Mouse (Mus musculus): Measurements from ENCODE around the gene A430078G23Rik. TPM values are rescaled to one million over a fixed set of nuclear protein-coding genes. Genes with fewer than 3 reads are reported as not detected.
"Not testable (repeated sequence)": the region's sequence is repeated elsewhere in the genome, so short reads cannot be mapped to it uniquely, and the experiment has no call there.

Gene A430078G23Rik
- polyA plus RNA-seq, 1 experiment from 2014 or later, result not detected

DNA sequence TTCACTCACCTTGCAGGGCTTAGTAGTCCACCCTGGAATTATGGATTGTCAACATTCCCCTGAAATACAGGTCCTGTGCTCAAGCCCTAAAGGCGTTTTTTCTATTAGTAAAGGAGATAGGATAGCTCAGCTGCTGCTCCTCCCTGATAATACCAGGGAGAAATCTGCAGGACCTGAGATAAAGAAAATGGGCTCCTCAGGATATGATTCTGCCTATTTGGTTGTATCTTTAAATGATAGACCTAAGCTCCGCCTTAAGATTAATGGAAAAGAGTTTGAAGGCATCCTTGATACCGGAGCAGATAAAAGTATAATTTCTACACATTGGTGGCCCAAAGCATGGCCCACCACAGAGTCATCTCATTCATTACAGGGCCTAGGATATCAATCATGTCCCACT lies 12.5 kb upstream of the A430078G23Rik start:
- ATAC-seq; H3K4me3 ChIP-seq (ENCODE audit: low read depth, low read length); H3K4me1 ChIP-seq (ENCODE audit: control insufficient read depth, insufficient read depth, low read length); H3K9ac ChIP-seq (ENCODE audit: low read depth, low read length); H3K9me3 ChIP-seq (replicated peaks; ENCODE audit: control insufficient read depth, low read length, poor library complexity, severe bottlenecking); H3K36me3 ChIP-seq (ENCODE audit: control insufficient read depth, insufficient read depth, low read length); H3K27ac ChIP-seq (ENCODE audit: low read length); H3K27me3 ChIP-seq (ENCODE audit: control insufficient read depth, insufficient read depth, low read depth, low read length); H3K4me2 ChIP-seq (ENCODE audit: low read length): not testable (repeated sequence)
- WGBS, result 96% methylated on average over 2 of the region's 3 CpGs

GRCm38 (mm10) chr8:3345337-3345736 lies 7.9 kb upstream of the A430078G23Rik start:
- Histone ChIP-seq H3K9ac (ENCODE audit: low read depth, low read length) (no peak overlapping the region), H3K4me2 (ENCODE audit: low read length) (no peak overlapping the region), H3K4me1 (ENCODE audit: control insufficient read depth, insufficient read depth, low read length) (no peaks in the 10 kb centered on the region), H3K9me3 (replicated peaks; ENCODE audit: control insufficient read depth, low read length, poor library complexity, severe bottlenecking) (no peaks in the 10 kb centered on the region), H3K36me3 (ENCODE audit: control insufficient read depth, insufficient read depth, low read length) (no peaks in the 10 kb centered on the region), H3K27me3 (ENCODE audit: control insufficient read depth, insufficient read depth, low read depth, low read length) (no peaks in the 10 kb centered on the region), H3K4me3 (ENCODE audit: low read depth, low read length) (no peak overlapping the region), H3K27ac (ENCODE audit: low read length) (no peak overlapping the region)
- ATAC-seq, result no peak
- WGBS, result 97% methylated on average over 6 of the region's 6 CpGs

GRCm38 (mm10) chr8:3346691-3347413 lies 6.4 kb upstream of the A430078G23Rik start:
- no peak for ATAC-seq
- Histone ChIP-seq H3K36me3 (ENCODE audit: control insufficient read depth, insufficient read depth, low read length) (no peaks in the 10 kb centered on the region), H3K4me2 (ENCODE audit: low read length) (no peak overlapping the region), H3K4me1 (ENCODE audit: control insufficient read depth, insufficient read depth, low read length) (no peaks in the 10 kb centered on the region), H3K4me3 (ENCODE audit: low read depth, low read length) (no peak overlapping the region), H3K27ac (ENCODE audit: low read length) (no peak overlapping the region), H3K27me3 (ENCODE audit: control insufficient read depth, insufficient read depth, low read depth, low read length) (no peaks in the 10 kb centered on the region), H3K9me3 (replicated peaks; ENCODE audit: control insufficient read depth, low read length, poor library complexity, severe bottlenecking) (no peaks in the 10 kb centered on the region), H3K9ac (ENCODE audit: low read depth, low read length) (no peak overlapping the region)
- WGBS, result 86% methylated on average over 5 of the region's 5 CpGs

- no peak overlapping the region for H3K27ac ChIP-seq (ENCODE audit: low read length)
- 52% methylated on average over 13 of the region's 13 CpGs for WGBS
- H3K4me3 ChIP-seq (ENCODE audit: low read depth, low read length), result no peak overlapping the region
- H3K9ac ChIP-seq (ENCODE audit: low read depth, low read length), result no peak overlapping the region
- no peaks in the 10 kb centered on the region for H3K4me1 ChIP-seq (ENCODE audit: control insufficient read depth, insufficient read depth, low read length)
- peak; percentile 45; the same call in 1 of the 2 replicates for ATAC-seq
- H3K4me2 ChIP-seq (ENCODE audit: low read length), result no peak overlapping the region
- no peaks in the 10 kb centered on the region for H3K9me3 ChIP-seq (replicated peaks; ENCODE audit: control insufficient read depth, low read length, poor library complexity, severe bottlenecking)
- no peaks in the 10 kb centered on the region for H3K36me3 ChIP-seq (ENCODE audit: control insufficient read depth, insufficient read depth, low read length)
- H3K27me3 ChIP-seq (ENCODE audit: control insufficient read depth, insufficient read depth, low read depth, low read length), result no peaks in the 10 kb centered on the region
These were observed 4.9 kb upstream of the A430078G23Rik start for GRCm38 (mm10) chr8:3348142-3348823.

DNA sequence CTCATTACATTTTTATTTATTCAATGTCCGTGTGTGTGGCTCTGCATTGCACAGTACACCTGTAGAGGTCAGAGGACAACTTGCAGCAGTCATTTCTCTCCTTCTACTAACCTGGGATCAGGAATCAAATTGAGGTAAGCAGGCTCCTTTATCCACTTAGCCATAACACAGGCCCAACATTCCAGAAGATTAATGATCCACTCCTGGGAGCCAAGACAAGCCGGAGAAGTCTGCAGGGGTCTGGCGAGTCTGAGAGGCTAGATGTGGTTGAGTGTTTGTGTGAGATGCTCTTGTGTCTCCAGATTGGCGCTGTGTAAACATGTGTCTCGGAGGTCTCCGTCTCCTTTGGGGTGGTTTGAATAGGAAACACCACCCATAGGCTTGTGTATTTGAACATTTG lies 2.5 kb upstream of the A430078G23Rik start:
- Histone ChIP-seq H3K36me3 (ENCODE audit: control insufficient read depth, insufficient read depth, low read length) (no peaks in the 10 kb centered on the region), H3K4me1 (ENCODE audit: control insufficient read depth, insufficient read depth, low read length) (no peaks in the 10 kb centered on the region), H3K27me3 (ENCODE audit: control insufficient read depth, insufficient read depth, low read depth, low read length) (no peaks in the 10 kb centered on the region), H3K9ac (ENCODE audit: low read depth, low read length) (no peak overlapping the region), H3K4me2 (ENCODE audit: low read length) (no peak overlapping the region), H3K27ac (ENCODE audit: low read length) (no peak overlapping the region), H3K4me3 (ENCODE audit: low read depth, low read length) (no peak overlapping the region), H3K9me3 (replicated peaks; ENCODE audit: control insufficient read depth, low read length, poor library complexity, severe bottlenecking) (no peaks in the 10 kb centered on the region)
- ATAC-seq, result no peak
- WGBS, result 76% methylated on average over 6 of the region's 6 CpGs

DNA sequence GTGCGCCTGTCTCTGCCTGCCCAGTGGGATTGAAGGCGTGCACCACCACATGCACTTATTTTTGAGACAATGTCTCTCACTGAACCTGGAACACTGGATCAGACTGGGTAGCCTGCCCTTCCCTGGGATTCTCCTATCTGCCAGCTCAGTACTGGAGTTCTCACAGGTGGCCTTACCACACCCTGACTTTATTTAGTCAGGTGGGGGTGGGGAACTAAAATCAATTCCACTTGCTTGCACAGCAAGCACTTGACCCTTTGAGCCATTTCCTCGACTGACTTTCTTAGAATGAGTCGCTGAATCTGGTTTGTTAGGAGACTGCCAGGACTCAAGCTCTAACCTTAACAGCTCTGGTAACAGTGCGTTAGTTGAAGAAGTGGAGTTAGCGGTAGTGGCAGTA lies 500 bp upstream of the A430078G23Rik start:
- H3K4me2 ChIP-seq (ENCODE audit: low read length), result no peak overlapping the region
- no peak overlapping the region for H3K4me3 ChIP-seq (ENCODE audit: low read depth, low read length)
- H3K27ac ChIP-seq (ENCODE audit: low read length), result no peak overlapping the region
- no peak for ATAC-seq
- H3K4me1 ChIP-seq (ENCODE audit: control insufficient read depth, insufficient read depth, low read length), result no peaks in the 10 kb centered on the region
- no peaks in the 10 kb centered on the region for H3K36me3 ChIP-seq (ENCODE audit: control insufficient read depth, insufficient read depth, low read length)
- WGBS, result 89% methylated on average over 6 of the region's 6 CpGs
- H3K27me3 ChIP-seq (ENCODE audit: control insufficient read depth, insufficient read depth, low read depth, low read length), result no peaks in the 10 kb centered on the region
- no peak overlapping the region for H3K9ac ChIP-seq (ENCODE audit: low read depth, low read length)
- no peaks in the 10 kb centered on the region for H3K9me3 ChIP-seq (replicated peaks; ENCODE audit: control insufficient read depth, low read length, poor library complexity, severe bottlenecking)

- ATAC-seq, result no peak
- Histone ChIP-seq H3K4me1 (ENCODE audit: control insufficient read depth, insufficient read depth, low read length) (no peaks in the 10 kb centered on the region), H3K27ac (ENCODE audit: low read length) (no peak overlapping the region), H3K4me2 (ENCODE audit: low read length) (no peak overlapping the region), H3K4me3 (ENCODE audit: low read depth, low read length) (no peak overlapping the region), H3K36me3 (ENCODE audit: control insufficient read depth, insufficient read depth, low read length) (no peaks in the 10 kb centered on the region), H3K9me3 (replicated peaks; ENCODE audit: control insufficient read depth, low read length, poor library complexity, severe bottlenecking) (no peaks in the 10 kb centered on the region), H3K27me3 (ENCODE audit: control insufficient read depth, insufficient read depth, low read depth, low read length) (no peaks in the 10 kb centered on the region), H3K9ac (ENCODE audit: low read depth, low read length) (no peak overlapping the region)
- 74% methylated on average over 6 of the region's 6 CpGs for WGBS
These were observed 712 bp downstream of the A430078G23Rik start for GRCm38 (mm10) chr8:3353811-3354442.

- Histone ChIP-seq H3K4me3 (ENCODE audit: low read depth, low read length) (no peak overlapping the region), H3K27me3 (ENCODE audit: control insufficient read depth, insufficient read depth, low read depth, low read length) (no peaks in the 10 kb centered on the region), H3K36me3 (ENCODE audit: control insufficient read depth, insufficient read depth, low read length) (no peaks in the 10 kb centered on the region), H3K4me2 (ENCODE audit: low read length) (no peak overlapping the region), H3K9me3 (replicated peaks; ENCODE audit: control insufficient read depth, low read length, poor library complexity, severe bottlenecking) (no peaks in the 10 kb centered on the region), H3K4me1 (ENCODE audit: control insufficient read depth, insufficient read depth, low read length) (no peaks in the 10 kb centered on the region), H3K27ac (ENCODE audit: low read length) (no peak overlapping the region), H3K9ac (ENCODE audit: low read depth, low read length) (no peak overlapping the region)
- no peak for ATAC-seq
- 75% methylated on average over 5 of the region's 5 CpGs for WGBS
These were observed 1.2 kb downstream of the A430078G23Rik start for GRCm38 (mm10) chr8:3354443-3354812.

GRCm38 (mm10) chr8:3355586-3355985 lies 2.4 kb downstream of the A430078G23Rik start:
- 88% methylated on average over 6 of the region's 6 CpGs for WGBS
- no peak for ATAC-seq
- Histone ChIP-seq H3K27me3 (ENCODE audit: control insufficient read depth, insufficient read depth, low read depth, low read length) (no peaks in the 10 kb centered on the region), H3K9ac (ENCODE audit: low read depth, low read length) (no peak overlapping the region), H3K27ac (ENCODE audit: low read length) (no peak overlapping the region), H3K36me3 (ENCODE audit: control insufficient read depth, insufficient read depth, low read length) (no peaks in the 10 kb centered on the region), H3K4me3 (ENCODE audit: low read depth, low read length) (no peak overlapping the region), H3K9me3 (replicated peaks; ENCODE audit: control insufficient read depth, low read length, poor library complexity, severe bottlenecking) (no peaks in the 10 kb centered on the region), H3K4me2 (ENCODE audit: low read length) (no peak overlapping the region), H3K4me1 (ENCODE audit: control insufficient read depth, insufficient read depth, low read length) (no peaks in the 10 kb centered on the region)

Data from midbrain, embryonic 16.5 days (tissue).